20 mouse cellular contexts compared by ENCODE assay signal in genomic region chr3:40262536-40262935, GRCm38 (mm10).
DNase-seq lines count a peak whose midpoint lies in the region; ATAC-seq and TF ChIP-seq lines count a peak whose summit lies in the region.
"Had no signal": no experiment of that assay in that cellular context is flagged by ENCODE, and none has a peak within 500 bp of the region (broad histone marks: within the 10 kb centered on the region; RNA-seq: fewer than 3 reads in every experiment).

No protein-coding gene starts in this region.

- ATAC-seq in forebrain, postnatal 0 days, result no peak
- no peak; the same call in 1 of the 2 replicates for ATAC-seq in forebrain, embryonic 16.5 days
- peak; percentile 91 for ATAC-seq in frontal cortex, adult (ENCODE audit: low TSS enrichment)
- ATAC-seq in liver, embryonic 11.5 days (replicated peaks; ENCODE audit: low FRiP score), result no peak

- 71% methylated on average over 7 of the region's 7 CpGs for WGBS in forebrain, postnatal 0 days
- 86% methylated on average over 7 of the region's 7 CpGs for WGBS in forebrain, embryonic 16.5 days
- 78% methylated on average over 7 of the region's 7 CpGs for WGBS in liver, embryonic 11.5 days

- no peaks in the 10 kb centered on the region for H3K4me1 ChIP-seq in forebrain, postnatal 0 days (ENCODE audit: insufficient read depth)
- no peaks in the 10 kb centered on the region for H3K4me1 ChIP-seq in forebrain, embryonic 16.5 days (replicated peaks; ENCODE audit: control insufficient read depth, insufficient read depth, low read length)
- H3K4me1 ChIP-seq in liver, embryonic 11.5 days (replicated peaks; ENCODE audit: control insufficient read depth, insufficient read depth, low read length), result no peaks in the 10 kb centered on the region
- H3K4me1 ChIP-seq: embryonic facial prominence, embryonic 12.5 days; lung, embryonic 15.5 days had no signal

- H3K9ac ChIP-seq in forebrain, postnatal 0 days, result no peak overlapping the region
- H3K9ac ChIP-seq in forebrain, embryonic 16.5 days (replicated peaks; ENCODE audit: low read depth, low read length), result no peak overlapping the region
- H3K9ac ChIP-seq in liver, embryonic 11.5 days (ENCODE audit: low read depth, low read length), result no peak overlapping the region
- H3K9ac ChIP-seq: embryonic facial prominence, embryonic 12.5 days; hindbrain, embryonic 14.5 days; lung, embryonic 15.5 days had no signal

- no peak overlapping the region for H3K4me2 ChIP-seq in forebrain, postnatal 0 days (ENCODE audit: low read depth)
- H3K4me2 ChIP-seq in forebrain, embryonic 16.5 days (ENCODE audit: low read length), result no peak overlapping the region
- no peak overlapping the region for H3K4me2 ChIP-seq in liver, embryonic 11.5 days
- H3K4me2 ChIP-seq: embryonic facial prominence, embryonic 12.5 days; heart, embryonic 11.5 days; hindbrain, embryonic 14.5 days; lung, embryonic 15.5 days had no signal

- no peak overlapping the region for H3K4me3 ChIP-seq in forebrain, postnatal 0 days (ENCODE audit: low read depth, low read length)
- H3K4me3 ChIP-seq in forebrain, embryonic 16.5 days (replicated peaks; ENCODE audit: low read length), result no peak overlapping the region
- H3K4me3 ChIP-seq in liver, embryonic 11.5 days (ENCODE audit: low read depth, low read length), result no peak overlapping the region
- H3K4me3 ChIP-seq: embryonic facial prominence, embryonic 12.5 days; lung, embryonic 15.5 days had no signal

- intact Hi-C loops in left cerebral cortex, postnatal 25 days (cut with DNase I), result no loop called here

- H3K9me3 ChIP-seq in forebrain, postnatal 0 days (ENCODE audit: low read length), result no peaks in the 10 kb centered on the region
- H3K9me3 ChIP-seq in forebrain, embryonic 16.5 days (ENCODE audit: control insufficient read depth, low read length), result no peaks in the 10 kb centered on the region
- H3K9me3 ChIP-seq in liver, embryonic 11.5 days (ENCODE audit: control insufficient read depth, low read length), result no peaks in the 10 kb centered on the region
- H3K9me3 ChIP-seq: embryonic facial prominence, embryonic 12.5 days; lung, embryonic 15.5 days had no signal

- DNase-seq in forebrain, postnatal 0 days, result peak; percentile 44
- DNase-seq in left cerebral cortex, postnatal 25 days (ENCODE audit: low spot score in 2 of 2), result peak; percentile 26 to 91
- peak; percentile 7 for DNase-seq in right cerebral cortex, postnatal 4 days
- DNase-seq in kidney, postnatal 25 days, result no peak
- no peak for DNase-seq in liver, embryonic 11.5 days (ENCODE audit: low spot score)
- DNase-seq: adrenal gland, adult 2 months; cerebellum, adult 18-20 months; heart, postnatal 14 days; kidney, postnatal 36 days; midbrain, embryonic 14.5 days; retina, postnatal 1 day; thymus, postnatal 14 days had no signal

- H3K36me3 ChIP-seq in forebrain, postnatal 0 days (ENCODE audit: insufficient read depth), result no peaks in the 10 kb centered on the region
- H3K36me3 ChIP-seq in forebrain, embryonic 16.5 days (ENCODE audit: control insufficient read depth, insufficient read depth), result no peaks in the 10 kb centered on the region
- H3K36me3 ChIP-seq in liver, embryonic 11.5 days (ENCODE audit: control insufficient read depth, insufficient read depth, low read length), result no peaks in the 10 kb centered on the region
- H3K36me3 ChIP-seq: embryonic facial prominence, embryonic 12.5 days; lung, embryonic 15.5 days had no signal

- H3K27me3 ChIP-seq in forebrain, postnatal 0 days (ENCODE audit: insufficient read depth, low read length), result no peaks in the 10 kb centered on the region
- no peaks in the 10 kb centered on the region for H3K27me3 ChIP-seq in forebrain, embryonic 16.5 days (replicated peaks; ENCODE audit: control insufficient read depth, insufficient read depth, low read length)
- no peaks in the 10 kb centered on the region for H3K27me3 ChIP-seq in liver, embryonic 11.5 days (replicated peaks; ENCODE audit: control insufficient read depth, insufficient read depth, low read length)
- H3K27me3 ChIP-seq: CH12.LX; embryonic facial prominence, embryonic 12.5 days; lung, embryonic 15.5 days had no signal

- no peak overlapping the region for H3K27ac ChIP-seq in forebrain, postnatal 0 days (ENCODE audit: low read depth, low read length)
- H3K27ac ChIP-seq in forebrain, embryonic 16.5 days (ENCODE audit: low read length), result no peak overlapping the region
- no peak overlapping the region for H3K27ac ChIP-seq in liver, embryonic 11.5 days (ENCODE audit: low read depth, low read length)
- H3K27ac ChIP-seq: embryonic facial prominence, embryonic 12.5 days; hindbrain, embryonic 14.5 days; lung, embryonic 15.5 days; stomach, postnatal 0 days had no signal

- TF ChIP-seq CTCF in forebrain, postnatal 0 days (IDR thresholded peaks at IDR 0.05; ENCODE audit: low read depth), result no peak

Comparison
In these comparisons a context has a peak if more than half of its experiments do, and no peak if none do; other contexts are left out.
1. DNase-seq: peak in forebrain, postnatal 0 days (single experiment), left cerebral cortex, postnatal 25 days (2 of 2) and right cerebral cortex, postnatal 4 days (single experiment); none in kidney, postnatal 25 days (0 of 2) and liver, embryonic 11.5 days (single experiment).